Comparison of ENCODE assay signal across 8 mouse cellular contexts in the genomic region with DNA sequence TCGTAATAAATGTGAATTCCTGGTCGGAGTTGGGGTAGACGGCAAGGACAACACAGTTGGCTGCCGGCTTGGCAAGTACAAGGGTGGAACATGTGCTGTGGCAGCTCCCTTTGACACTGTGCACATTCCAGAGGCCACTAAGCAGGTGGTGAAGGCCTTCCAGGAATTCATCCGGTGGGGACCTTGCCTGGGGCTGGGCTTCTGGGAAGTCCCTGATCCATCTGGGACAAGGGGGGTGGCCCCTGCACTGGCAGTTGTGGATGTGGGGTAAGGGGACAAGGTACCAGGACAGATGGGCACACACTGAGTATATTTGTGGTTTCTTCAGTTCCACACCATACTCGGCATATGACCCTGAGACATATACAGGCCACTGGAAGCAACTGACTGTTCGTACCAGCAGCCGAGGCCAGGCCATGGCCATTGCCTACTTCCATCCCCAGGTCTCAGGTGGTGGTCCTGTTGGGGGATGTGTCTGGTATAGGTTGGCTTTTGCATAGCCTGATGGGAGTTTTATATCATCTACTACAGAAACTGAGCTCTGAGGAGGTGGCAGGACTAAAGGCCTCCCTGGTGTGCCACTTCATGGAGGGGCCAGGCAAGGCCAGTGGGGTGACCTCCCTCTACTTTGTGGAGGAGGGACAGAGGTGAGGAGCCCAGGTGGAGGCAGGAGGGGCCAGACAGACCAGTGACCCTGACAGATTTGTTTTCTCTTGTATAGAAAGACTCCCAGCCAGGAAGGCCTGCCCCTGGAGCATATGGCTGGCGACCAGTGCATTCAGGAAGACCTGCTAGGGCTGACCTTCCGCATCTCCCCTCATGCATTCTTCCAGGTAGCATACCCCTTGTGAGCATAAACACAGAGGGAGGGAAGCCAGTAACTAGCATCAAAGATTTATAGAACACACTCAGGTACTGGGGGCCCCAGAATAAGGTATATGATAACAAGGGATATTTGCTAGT. TPM values are rescaled to one million over a fixed set of nuclear protein-coding genes. Genes with fewer than 3 reads are reported as not detected.
A peak's percentile ranks its signal among the peaks of the same experiment; 100 is the strongest.
DNase-seq lines count a peak whose midpoint lies in the region; ATAC-seq lines count a peak whose summit lies in the region.

No protein-coding gene starts in this region.

- peaks cover 28% of the 10 kb centered on the region for H3K36me3 ChIP-seq in neural tube, embryonic 11.5 days (ENCODE audit: control insufficient read depth, insufficient read depth, low read length)
- peaks cover 62% of the 10 kb centered on the region for H3K36me3 ChIP-seq in limb, embryonic 15.5 days
- peaks cover 44% of the 10 kb centered on the region for H3K36me3 ChIP-seq in stomach, embryonic 15.5 days

- H3K4me2 ChIP-seq in neural tube, embryonic 11.5 days (ENCODE audit: low read depth): peak overlapping the region; percentile 88; the same call in 1 of the 2 replicates
- H3K4me2 ChIP-seq in limb, embryonic 15.5 days: peak overlapping the region; percentile 70
- peak overlapping the region; percentile 88 for H3K4me2 ChIP-seq in stomach, embryonic 15.5 days

- peak; percentile 19 for DNase-seq in embryo, embryonic 10.5 days (ENCODE audit: low spot score)
- DNase-seq in embryo, embryonic 11 days: no peak
- no peak for DNase-seq in neural tube, embryonic 11.5 days (ENCODE audit: low spot score)
- no peak for DNase-seq in neural tube, embryonic 10.5 days (ENCODE audit: extremely low spot score, low spot score)
- DNase-seq in right cerebral cortex, postnatal 25 days: no peak
- DNase-seq in left cerebral cortex, adult 11 months (ENCODE audit: low spot score): no peak

- no peaks in the 10 kb centered on the region for H3K9me3 ChIP-seq in neural tube, embryonic 11.5 days (ENCODE audit: control insufficient read depth, low read length)
- no peaks in the 10 kb centered on the region for H3K9me3 ChIP-seq in limb, embryonic 15.5 days
- no peaks in the 10 kb centered on the region for H3K9me3 ChIP-seq in stomach, embryonic 15.5 days

- peaks cover 23% of the 10 kb centered on the region for H3K4me1 ChIP-seq in neural tube, embryonic 11.5 days (ENCODE audit: control insufficient read depth, insufficient read depth, low read length)
- peaks cover 38% of the 10 kb centered on the region for H3K4me1 ChIP-seq in limb, embryonic 15.5 days
- peaks cover 33% of the 10 kb centered on the region for H3K4me1 ChIP-seq in stomach, embryonic 15.5 days

- no peaks in the 10 kb centered on the region for H3K27me3 ChIP-seq in neural tube, embryonic 11.5 days (ENCODE audit: control insufficient read depth, insufficient read depth, low read length)
- H3K27me3 ChIP-seq in limb, embryonic 15.5 days: no peaks in the 10 kb centered on the region
- no peaks in the 10 kb centered on the region for H3K27me3 ChIP-seq in stomach, embryonic 15.5 days (replicated peaks)

- peak overlapping the region; percentile 6; the same call in 1 of the 2 replicates for H3K4me3 ChIP-seq in neural tube, embryonic 11.5 days (ENCODE audit: low read depth, low read length)
- H3K4me3 ChIP-seq in limb, embryonic 15.5 days: peak overlapping the region; percentile 98; the same call in 1 of the 2 replicates
- peak overlapping the region; percentile 93; the same call in 1 of the 2 replicates for H3K4me3 ChIP-seq in stomach, embryonic 15.5 days (replicated peaks)

- no peak overlapping the region for H3K27ac ChIP-seq in neural tube, embryonic 11.5 days (ENCODE audit: low read depth, low read length)
- 0 out of 2 replicates have a peak overlapping the region, but pooled peaks have one; percentile 34 for H3K27ac ChIP-seq in limb, embryonic 15.5 days
- no peak overlapping the region for H3K27ac ChIP-seq in stomach, embryonic 15.5 days

- 0 out of 2 replicates have a peak overlapping the region, but pooled peaks have one; percentile 23 for H3K9ac ChIP-seq in neural tube, embryonic 11.5 days (ENCODE audit: low read length)
- 0 out of 2 replicates have a peak overlapping the region, but pooled peaks have one; percentile 26 for H3K9ac ChIP-seq in limb, embryonic 15.5 days
- no peak overlapping the region for H3K9ac ChIP-seq in stomach, embryonic 15.5 days

- WGBS in neural tube, embryonic 11.5 days: 72% methylated on average over 10 of the region's 10 CpGs
- WGBS in limb, embryonic 15.5 days: 57% methylated on average over 10 of the region's 10 CpGs
- whole genome bisulfite sequencing in stomach, embryonic 15.5 days: 59% methylated on average over 10 of the region's 10 CpGs

- ATAC-seq in neural tube, embryonic 11.5 days (ENCODE audit: insufficient read depth, low FRiP score, low TSS enrichment): no peak
- no peak for ATAC-seq in limb, embryonic 15.5 days (ENCODE audit: insufficient number of reproducible peaks, low FRiP score, low TSS enrichment, low read depth)
- ATAC-seq in stomach, embryonic 15.5 days (ENCODE audit: insufficient read depth, low FRiP score, low read depth): no peak

RNA-seq across cellular contexts. Expression of a gene that starts 2.6 kb away (rescaled TPM):
- polyA plus RNA-seq in neural tube, embryonic 11.5 days (2014; fragmentation: Nextera tagmentation; extraction: Ambion mirVana): 953 and 1,053 TPM in 2 replicates
- polyA plus RNA-seq in limb, embryonic 15.5 days (2015; fragmentation: Nextera tagmentation; extraction: Ambion mirVana): 431 and 446 TPM in 2 replicates
- 536 and 556 TPM in 2 replicates for polyA plus RNA-seq in stomach, embryonic 15.5 days (2015; fragmentation: Nextera tagmentation; extraction: Ambion mirVana)

RNA-seq across cellular contexts. Expression of a gene that starts 2.6 kb away (rescaled TPM):
- 92.9 and 93.9 TPM in 2 replicates for polyA plus RNA-seq in neural tube, embryonic 11.5 days (2014; fragmentation: Nextera tagmentation; extraction: Ambion mirVana)
- polyA plus RNA-seq in limb, embryonic 15.5 days (2015; fragmentation: Nextera tagmentation; extraction: Ambion mirVana): 103 and 110 TPM in 2 replicates
- polyA plus RNA-seq in stomach, embryonic 15.5 days (2015; fragmentation: Nextera tagmentation; extraction: Ambion mirVana): 93.7 and 111 TPM in 2 replicates

RNA-seq across cellular contexts. Expression of a gene that starts 7.0 kb away (rescaled TPM):
- polyA plus RNA-seq in neural tube, embryonic 11.5 days (2014; fragmentation: Nextera tagmentation; extraction: Ambion mirVana): 3.6 and 9.2 TPM in 2 replicates
- 0.87 TPM in 1 of 2 replicates, not detected in the other for polyA plus RNA-seq in limb, embryonic 15.5 days (2015; fragmentation: Nextera tagmentation; extraction: Ambion mirVana)
- 1.1 TPM in 2 replicates for polyA plus RNA-seq in stomach, embryonic 15.5 days (2015; fragmentation: Nextera tagmentation; extraction: Ambion mirVana)

RNA-seq across cellular contexts. Expression of a gene that starts 16.2 kb away (rescaled TPM):
- 13.1 and 13.6 TPM in 2 replicates for polyA plus RNA-seq in neural tube, embryonic 11.5 days (2014; fragmentation: Nextera tagmentation; extraction: Ambion mirVana)
- polyA plus RNA-seq in limb, embryonic 15.5 days (2015; fragmentation: Nextera tagmentation; extraction: Ambion mirVana): 20.0 and 23.8 TPM in 2 replicates
- 15.2 and 15.7 TPM in 2 replicates for polyA plus RNA-seq in stomach, embryonic 15.5 days (2015; fragmentation: Nextera tagmentation; extraction: Ambion mirVana)

RNA-seq across cellular contexts. Expression of a gene that starts 33.4 kb away (rescaled TPM):
- polyA plus RNA-seq in neural tube, embryonic 11.5 days (2014; fragmentation: Nextera tagmentation; extraction: Ambion mirVana): not detected in 2 replicates
- not detected in 2 replicates for polyA plus RNA-seq in limb, embryonic 15.5 days (2015; fragmentation: Nextera tagmentation; extraction: Ambion mirVana)
- polyA plus RNA-seq in stomach, embryonic 15.5 days (2015; fragmentation: Nextera tagmentation; extraction: Ambion mirVana): not detected in 2 replicates

Comparison
In these comparisons a context has a peak if more than half of its experiments do, and no peak if none do; other contexts are left out.
1. H3K4me3 ChIP-seq: peak in every context shown above with its lines; median percentile 98 in limb, embryonic 15.5 days; 93 in stomach, embryonic 15.5 days; 6 in neural tube, embryonic 11.5 days.